Mouse (Mus musculus): ENCODE data around the gene Prom1. TPM values are rescaled to one million over a fixed set of nuclear protein-coding genes. Genes with fewer than 3 reads are reported as not detected.
A peak's percentile ranks its signal among the peaks of the same experiment; 100 is the strongest.

Gene Prom1
- total RNA-seq, 1 experiment: 12.7 TPM

DNA sequence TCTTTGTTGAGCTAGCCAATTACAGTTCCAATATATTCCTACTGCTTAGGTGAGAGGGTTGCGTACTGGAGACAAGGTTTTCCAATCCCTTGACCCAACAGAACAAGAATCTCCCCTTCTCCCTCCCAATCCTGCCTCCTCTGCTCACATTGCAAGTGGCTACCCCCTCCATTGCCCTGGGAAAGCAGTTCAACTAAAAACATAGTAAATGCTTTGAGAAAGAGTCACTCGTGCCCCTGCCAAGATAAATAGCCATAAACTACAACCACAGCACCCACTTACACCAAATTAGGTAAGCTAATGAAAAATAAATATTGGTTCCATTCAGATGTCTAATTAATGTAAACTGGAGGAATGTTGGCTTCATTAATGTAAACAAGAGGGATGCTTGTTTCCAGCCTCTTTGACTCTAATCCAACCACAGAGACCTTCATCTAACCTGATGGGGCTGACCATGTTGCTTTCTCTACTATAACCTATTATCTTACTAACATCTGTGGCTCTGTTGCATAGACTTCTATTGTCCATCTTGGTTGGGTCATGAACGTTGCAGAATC, 141.9 kb downstream of the Prom1 start:
- Histone ChIP-seq H3K27ac (ENCODE audit: insufficient read depth, low read depth, low read length, poor library complexity, severe bottlenecking) (no peak overlapping the region), H3K4me1 (ENCODE audit: control insufficient read depth in 2 of 2, insufficient read depth in 2 of 2, low read length in 2 of 2, poor library complexity in 1 of 2) (no peaks in the 10 kb centered on the region; a peak in 1 of 4 replicates), H3K4me3 (ENCODE audit: insufficient read depth in 1 of 2, low read depth in 1 of 2, low read length in 2 of 2, poor library complexity in 1 of 2, severe bottlenecking in 1 of 2) (no peak overlapping the region), H3K36me3 (ENCODE audit: control insufficient read depth, insufficient read depth, low read length, poor library complexity, severe bottlenecking) (no peaks in the 10 kb centered on the region), H3K9me3 (ENCODE audit: control insufficient read depth, insufficient read depth, low read depth, low read length) (no peaks in the 10 kb centered on the region), H3K9ac (ENCODE audit: insufficient read depth, low read depth, low read length, poor library complexity, severe bottlenecking) (no peak overlapping the region)
- TF ChIP-seq CHD2 (IDR thresholded peaks at IDR 0.05; ENCODE audit: low read depth, low read length): no peak
- TF ChIP-seq ZC3H11A (IDR thresholded peaks at IDR 0.05; ENCODE audit: borderline replicate concordance, low read depth, low read length): no peak
- no peak for TF ChIP-seq HCFC1 (IDR thresholded peaks at IDR 0.05; ENCODE audit: borderline replicate concordance, insufficient read depth, low read length)
- no peak for TF ChIP-seq ZNF384 (IDR thresholded peaks at IDR 0.05; ENCODE audit: low read depth, low read length)
- no peak for TF ChIP-seq MAFK (IDR thresholded peaks at IDR 0.05; ENCODE audit: insufficient read depth, low read depth, low read length)
- no peak for DNase-seq (ENCODE audit: low read depth, low spot score)
- in situ Hi-C loops (cut with MboI; ENCODE audit: low sequenced_read_pairs in 2 of 2, unreplicated experiment in 2 of 2): no loop called here

DNA sequence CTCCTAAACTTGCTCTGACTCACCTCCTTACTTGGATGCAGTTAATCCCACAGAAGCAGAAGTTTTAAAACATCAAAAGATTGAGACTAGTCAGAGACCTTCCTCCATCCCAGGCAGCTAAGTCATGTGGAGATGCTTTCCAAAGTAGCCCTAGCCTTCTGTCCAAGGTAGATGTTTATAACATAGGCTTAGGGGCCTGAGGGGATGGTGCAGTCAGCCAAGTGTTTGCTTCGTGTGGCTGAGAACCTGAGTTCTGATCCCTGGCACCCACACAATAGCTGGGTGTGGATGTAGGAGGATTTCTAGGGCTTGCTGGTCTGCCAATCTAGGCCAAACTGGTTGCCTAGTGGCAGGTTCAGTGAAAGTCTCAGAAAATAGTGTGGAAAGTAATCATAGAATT, 148.6 kb downstream of the Prom1 start:
- no peak overlapping the region for H3K4me3 ChIP-seq (ENCODE audit: insufficient read depth in 1 of 2, low read depth in 1 of 2, low read length in 2 of 2, poor library complexity in 1 of 2, severe bottlenecking in 1 of 2)
- no peak for TF ChIP-seq HCFC1 (IDR thresholded peaks at IDR 0.05; ENCODE audit: borderline replicate concordance, insufficient read depth, low read length)
- H3K4me1 ChIP-seq (ENCODE audit: control insufficient read depth in 2 of 2, insufficient read depth in 2 of 2, low read length in 2 of 2, poor library complexity in 1 of 2): peaks cover 5 to 6% of the 10 kb centered on the region in 2 experiments; a peak in 2 of 4 replicates
- in situ Hi-C loops (cut with MboI; ENCODE audit: low sequenced_read_pairs in 2 of 2, unreplicated experiment in 2 of 2): no loop called here
- H3K9me3 ChIP-seq (ENCODE audit: control insufficient read depth, insufficient read depth, low read depth, low read length): no peaks in the 10 kb centered on the region
- no peak overlapping the region for H3K9ac ChIP-seq (ENCODE audit: insufficient read depth, low read depth, low read length, poor library complexity, severe bottlenecking)
- H3K27ac ChIP-seq (ENCODE audit: insufficient read depth, low read depth, low read length, poor library complexity, severe bottlenecking): no peak overlapping the region
- DNase-seq (ENCODE audit: low read depth, low spot score): no peak
- no peaks in the 10 kb centered on the region for H3K36me3 ChIP-seq (ENCODE audit: control insufficient read depth, insufficient read depth, low read length, poor library complexity, severe bottlenecking)

DNA sequence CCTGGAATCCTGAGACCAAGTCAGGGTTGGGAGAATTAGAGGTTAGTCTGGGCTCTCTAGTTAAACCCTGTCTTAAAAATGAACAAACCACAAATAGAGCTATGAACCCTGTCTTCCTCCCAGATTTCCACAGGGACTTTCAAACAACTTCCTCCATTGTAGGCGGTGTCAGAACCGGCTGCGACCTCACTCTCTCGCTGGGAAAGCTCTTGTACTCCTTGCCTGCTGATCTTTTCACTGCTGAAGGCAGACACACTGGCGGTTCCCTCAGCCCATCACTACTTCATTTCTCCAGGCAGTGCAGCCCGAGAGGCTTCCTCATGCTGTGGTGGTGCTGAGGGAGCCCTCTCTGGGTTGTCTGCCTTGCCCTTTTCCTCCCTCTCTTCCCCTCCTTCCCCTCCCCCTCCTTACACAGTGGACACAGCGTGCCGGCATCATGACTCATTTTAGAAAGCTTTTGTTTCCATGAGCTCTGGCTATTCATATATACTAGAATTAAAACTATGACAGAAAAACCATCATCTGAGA, 153.0 kb downstream of the Prom1 start:
- Histone ChIP-seq H3K4me1 (ENCODE audit: control insufficient read depth in 2 of 2, insufficient read depth in 2 of 2, low read length in 2 of 2, poor library complexity in 1 of 2) (peaks cover 12 to 13% of the 10 kb centered on the region in 2 experiments), H3K27ac (ENCODE audit: insufficient read depth, low read depth, low read length, poor library complexity, severe bottlenecking) (peak overlapping the region; percentile 83), H3K9me3 (ENCODE audit: control insufficient read depth, insufficient read depth, low read depth, low read length) (no peaks in the 10 kb centered on the region), H3K4me3 (ENCODE audit: insufficient read depth in 1 of 2, low read depth in 1 of 2, low read length in 2 of 2, poor library complexity in 1 of 2, severe bottlenecking in 1 of 2) (peak overlapping the region; percentile 47 to 61), H3K9ac (ENCODE audit: insufficient read depth, low read depth, low read length, poor library complexity, severe bottlenecking) (peak overlapping the region; percentile 70), H3K36me3 (ENCODE audit: control insufficient read depth, insufficient read depth, low read length, poor library complexity, severe bottlenecking) (no peaks in the 10 kb centered on the region)
- no peak for TF ChIP-seq CHD2 (IDR thresholded peaks at IDR 0.05; ENCODE audit: low read depth, low read length)
- no peak for TF ChIP-seq MAFK (IDR thresholded peaks at IDR 0.05; ENCODE audit: insufficient read depth, low read depth, low read length)
- TF ChIP-seq ZC3H11A (IDR thresholded peaks at IDR 0.05; ENCODE audit: borderline replicate concordance, low read depth, low read length): no peak
- TF ChIP-seq HCFC1 (IDR thresholded peaks at IDR 0.05; ENCODE audit: borderline replicate concordance, insufficient read depth, low read length): no peak
- TF ChIP-seq ZNF384 (IDR thresholded peaks at IDR 0.05; ENCODE audit: low read depth, low read length): no peak
- in situ Hi-C loops (cut with MboI; ENCODE audit: low sequenced_read_pairs in 2 of 2, unreplicated experiment in 2 of 2): no loop called here
- peak; percentile 20 for DNase-seq (ENCODE audit: low read depth, low spot score)

DNA sequence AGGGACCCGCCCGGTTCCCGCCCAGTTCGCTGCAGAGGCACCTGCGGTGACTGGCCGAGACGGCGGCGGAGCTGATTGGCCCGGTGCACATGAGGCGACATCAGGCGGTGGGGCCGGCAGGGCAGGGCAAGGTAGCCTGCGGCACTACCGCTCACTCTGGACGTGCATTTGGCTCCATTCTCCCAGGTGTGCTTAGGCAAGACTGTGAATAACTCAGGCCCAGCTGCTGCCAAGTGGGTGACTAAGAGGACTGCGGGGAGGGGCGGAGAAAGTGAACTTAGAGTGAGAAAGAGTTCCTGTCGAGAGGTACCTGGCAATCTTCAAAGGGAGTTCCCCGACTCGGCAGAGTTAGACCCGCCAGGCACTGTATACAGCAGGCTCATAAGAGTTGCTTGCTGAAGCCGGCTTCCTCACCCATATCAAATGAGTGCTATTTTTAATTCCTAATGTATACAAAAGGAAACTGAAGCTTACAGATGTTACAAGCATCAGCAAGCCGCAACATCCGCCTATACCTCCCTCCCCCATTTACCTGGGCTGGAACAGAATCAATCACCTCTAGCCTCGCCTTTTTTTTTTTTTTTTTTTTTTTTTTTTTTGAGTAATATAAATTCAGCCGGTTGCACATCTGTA, 153.6 kb downstream of the Prom1 start:
- Histone ChIP-seq H3K9me3 (ENCODE audit: control insufficient read depth, insufficient read depth, low read depth, low read length) (no peaks in the 10 kb centered on the region), H3K9ac (ENCODE audit: insufficient read depth, low read depth, low read length, poor library complexity, severe bottlenecking) (peak overlapping the region; percentile 13; the same call in 1 of the 2 replicates), H3K4me3 (ENCODE audit: insufficient read depth in 1 of 2, low read depth in 1 of 2, low read length in 2 of 2, poor library complexity in 1 of 2, severe bottlenecking in 1 of 2) (peak overlapping the region; percentile 47 to 61), H3K36me3 (ENCODE audit: control insufficient read depth, insufficient read depth, low read length, poor library complexity, severe bottlenecking) (no peaks in the 10 kb centered on the region), H3K4me1 (ENCODE audit: control insufficient read depth in 2 of 2, insufficient read depth in 2 of 2, low read length in 2 of 2, poor library complexity in 1 of 2) (peaks cover 12 to 13% of the 10 kb centered on the region in 2 experiments), H3K27ac (ENCODE audit: insufficient read depth, low read depth, low read length, poor library complexity, severe bottlenecking) (peak overlapping the region; percentile 83)
- in situ Hi-C loops (cut with MboI; ENCODE audit: low sequenced_read_pairs in 2 of 2, unreplicated experiment in 2 of 2): no loop called here
- peak; percentile 84 for DNase-seq (ENCODE audit: low read depth, low spot score)
- TF ChIP-seq HCFC1 (IDR thresholded peaks at IDR 0.05; ENCODE audit: borderline replicate concordance, insufficient read depth, low read length): no peak
- TF ChIP-seq ZNF384 (IDR thresholded peaks at IDR 0.05; ENCODE audit: low read depth, low read length): peak; percentile 88
- peak; percentile 2; the same call in 1 of the 2 replicates for TF ChIP-seq MAFK (IDR thresholded peaks at IDR 0.05; ENCODE audit: insufficient read depth, low read depth, low read length)

All from ES-E14 (cell line).